Mouse (Mus musculus) heart, adult 2 months (tissue): ENCODE measurements around the gene Col9a1.

Experiments
- CTCF ChIP-seq: fragments of 200-600 bp; IDR thresholded peaks from 2 replicates; pipeline ENCODE4 v1.8.1; 2022; ENCODE audit warnings: antibody characterized with exemption, mild to moderate bottlenecking, moderate library complexity
- EP300 ChIP-seq: fragments of 200-500 bp; IDR thresholded peaks from 2 replicates; pipeline ENCODE4 v1.6.1; 2011; ENCODE audit warnings: low read depth, low read length, control low read depth; ENCODE audit not compliant: insufficient read depth
- POLR2A ChIP-seq: fragments of 200-500 bp; IDR thresholded peaks from 2 replicates; pipeline ENCODE4 v1.6.1; 2011; ENCODE audit warnings: mild to moderate bottlenecking, low read depth, low read length, control low read depth; ENCODE audit not compliant: insufficient read depth

GRCm38 (mm10) chr1:24191668-24192067 lies 14.3 kb downstream of the Col9a1 start:
- TF ChIP-seq CTCF (no peak), POLR2A (no peak), EP300 (no peak)
